Mouse (Mus musculus): ENCODE results near the gene Cyp27b1. TPM values are rescaled to one million over a fixed set of nuclear protein-coding genes. Genes with fewer than 3 reads are reported as not detected.
A peak's percentile ranks its signal among the peaks of the same experiment; 100 is the strongest.
"Not testable (repeated sequence)": the region's sequence is repeated elsewhere in the genome, so short reads cannot be mapped to it uniquely, and the experiment has no call there.

The Cyp27b1 gene
- total RNA-seq, 2 experiments from 2014 or later, result not detected

GRCm38 (mm10) chr10:127066519-127067018, 18.5 kb downstream of the Cyp27b1 start:
- ATAC-seq (replicated peaks; ENCODE audit: low FRiP score, poor library complexity, severe bottlenecking), result no peak

GRCm38 (mm10) chr10:127068360-127069038, 20.4 kb downstream of the Cyp27b1 start:
- ATAC-seq (replicated peaks; ENCODE audit: low FRiP score, poor library complexity, severe bottlenecking), result no peak

GRCm38 (mm10) chr10:127069281-127070189, 21.5 kb downstream of the Cyp27b1 start:
- ATAC-seq (replicated peaks; ENCODE audit: low FRiP score, poor library complexity, severe bottlenecking), result 0 out of 2 replicates have a peak, but pooled peaks have one; percentile 16

GRCm38 (mm10) chr10:127070190-127071121, 22.4 kb downstream of the Cyp27b1 start, which contains the start of gene Tspan31:
TSS of gene Tspan31 (minus strand) at chr10:127070264.
- ATAC-seq (replicated peaks; ENCODE audit: low FRiP score, poor library complexity, severe bottlenecking), result peak; percentile 97

- no peak for ATAC-seq (replicated peaks; ENCODE audit: low FRiP score, poor library complexity, severe bottlenecking)
Observed at GRCm38 (mm10) chr10:127071203-127071602, 23.2 kb downstream of the Cyp27b1 start.

- ATAC-seq (replicated peaks; ENCODE audit: low FRiP score, poor library complexity, severe bottlenecking), result not testable (repeated sequence)
Observed at GRCm38 (mm10) chr10:127072270-127072669, 24.2 kb downstream of the Cyp27b1 start.

GRCm38 (mm10) chr10:127072969-127073368, 24.9 kb downstream of the Cyp27b1 start:
- not testable (repeated sequence) for ATAC-seq (replicated peaks; ENCODE audit: low FRiP score, poor library complexity, severe bottlenecking)

GRCm38 (mm10) chr10:127073981-127074380, 25.9 kb downstream of the Cyp27b1 start:
- no peak for ATAC-seq (replicated peaks; ENCODE audit: low FRiP score, poor library complexity, severe bottlenecking)

- ATAC-seq (replicated peaks; ENCODE audit: low FRiP score, poor library complexity, severe bottlenecking), result no peak
Observed at GRCm38 (mm10) chr10:127075080-127075479, 27.0 kb downstream of the Cyp27b1 start, which contains the start of gene Agap2. TSS of gene Agap2 (plus strand) at chr10:127075284.

GRCm38 (mm10) chr10:127075651-127076050, 27.6 kb downstream of the Cyp27b1 start:
- no peak for ATAC-seq (replicated peaks; ENCODE audit: low FRiP score, poor library complexity, severe bottlenecking)

GRCm38 (mm10) chr10:127076082-127076481, 28.0 kb downstream of the Cyp27b1 start:
- no peak for ATAC-seq (replicated peaks; ENCODE audit: low FRiP score, poor library complexity, severe bottlenecking)

GRCm38 (mm10) chr10:127077515-127077914, 29.5 kb downstream of the Cyp27b1 start:
- ATAC-seq (replicated peaks; ENCODE audit: low FRiP score, poor library complexity, severe bottlenecking), result no peak

GRCm38 (mm10) chr10:127078001-127078676, 30.1 kb downstream of the Cyp27b1 start:
- ATAC-seq (replicated peaks; ENCODE audit: low FRiP score, poor library complexity, severe bottlenecking), result no peak

- ATAC-seq (replicated peaks; ENCODE audit: low FRiP score, poor library complexity, severe bottlenecking), result no peak
Observed at GRCm38 (mm10) chr10:127078677-127079575, 30.9 kb downstream of the Cyp27b1 start.

- ATAC-seq (replicated peaks; ENCODE audit: low FRiP score, poor library complexity, severe bottlenecking), result no peak
Observed at GRCm38 (mm10) chr10:127079665-127080391, 31.8 kb downstream of the Cyp27b1 start.

- no peak for ATAC-seq (replicated peaks; ENCODE audit: low FRiP score, poor library complexity, severe bottlenecking)
Observed at GRCm38 (mm10) chr10:127080901-127081780, 33.1 kb downstream of the Cyp27b1 start.

Measured in erythroblast, adult 5-6 weeks (primary cell).